Mouse (Mus musculus) stomach, embryonic 15.5 days (tissue): ENCODE measurements around the gene Frmpd1. TPM values are rescaled to one million over a fixed set of nuclear protein-coding genes. Genes with fewer than 3 reads are reported as not detected.

Experiments used
- polyA plus RNA-seq: library from polyadenylated mRNA; unstranded; fragments of >200 nt; fragmentation: Nextera tagmentation; extraction: Ambion mirVana; gene quantifications from 2 replicates; pipeline ENCODE4 v1.2.1, GENCODE M21; 2015

Gene Frmpd1
- polyA plus RNA-seq, 1 experiment from 2014 or later: 0.74 TPM

Other genes with a start within 250 kb of the Frmpd1 start
- gene Grhpr, start 203.5 kb upstream of the Frmpd1 start, polyA plus RNA-seq: 79.2 and 84.2 TPM in 2 replicates
- 17.6 and 20.1 TPM in 2 replicates for gene Zbtb5, start 172.5 kb upstream of the Frmpd1 start, polyA plus RNA-seq
- 37.4 and 41.8 TPM in 2 replicates for gene Polr1e, start 166.3 kb upstream of the Frmpd1 start, polyA plus RNA-seq
- gene Fbxo10, start 100.3 kb upstream of the Frmpd1 start, polyA plus RNA-seq: 10.9 and 12.5 TPM in 2 replicates
- gene Tomm5, start 76.8 kb upstream of the Frmpd1 start, polyA plus RNA-seq: 279 and 306 TPM in 2 replicates
- 14.5 and 14.8 TPM in 2 replicates for gene Trmt10b, start 112.3 kb downstream of the Frmpd1 start, polyA plus RNA-seq
- 10.7 and 12.4 TPM in 2 replicates for gene Dcaf10, start 157.2 kb downstream of the Frmpd1 start, polyA plus RNA-seq
- 81.8 and 85.5 TPM in 2 replicates for gene Exosc3, start 157.9 kb downstream of the Frmpd1 start, polyA plus RNA-seq
- 60.7 and 68.7 TPM in 2 replicates for gene Slc25a51, start 223.9 kb downstream of the Frmpd1 start, polyA plus RNA-seq